Mouse (Mus musculus) midbrain, postnatal 0 days (tissue): ENCODE measurements at regions not wholly inside any gene's neighbourhood (a gene's known extent, or its start where the extent isn't known, plus 50 kb on each side); places are given as distances from the start of the nearest gene placed in this dataset.
A peak's percentile ranks its signal among the peaks of the same experiment; 100 is the strongest.

ENCODE experiments used
- ATAC-seq: fragments of 200-750 bp; cut with Nextera tagmentation; 2 replicates; pipeline ENCODE4 v1.8.0; 2017; ENCODE audit warnings: moderate number of reproducible peaks, mild to moderate bottlenecking, moderate TSS enrichment, moderate library complexity; ENCODE audit not compliant: low FRiP score
- DNase-seq: peaks from one replicate; pipeline ENCODE4 v3.0.0-alpha.2; 2015; ENCODE audit warnings: low spot score
- H3K27ac ChIP-seq: fragments of 300-500 bp; sonication (generic); 2 replicates; pipeline ENCODE4 v1.5.1; 2014; ENCODE audit warnings: low read depth, mild to moderate bottlenecking, low read length, mixed read lengths
- H3K27me3 ChIP-seq: fragments of 300-500 bp; sonication (generic); 2 replicates; pipeline ENCODE4 v1.6.1; 2014; ENCODE audit warnings: low read length, control low read depth, mixed read lengths; ENCODE audit not compliant: insufficient read depth
- H3K36me3 ChIP-seq: fragments of 300-500 bp; sonication (generic); 2 replicates; pipeline ENCODE4 v1.6.1; 2014; ENCODE audit warnings: low read length, control low read depth, mixed read lengths; ENCODE audit not compliant: insufficient read depth
- H3K4me1 ChIP-seq: fragments of 300-500 bp; sonication (generic); 2 replicates; pipeline ENCODE4 v1.6.1; 2014; ENCODE audit warnings: mild to moderate bottlenecking, control low read depth, antibody characterized with exemption, low read length, mixed read lengths; ENCODE audit not compliant: insufficient read depth
- H3K4me2 ChIP-seq: fragments of 300-500 bp; sonication (generic); 2 replicates; pipeline ENCODE4 v1.6.1; 2014; ENCODE audit warnings: low read depth, mild to moderate bottlenecking, low read length, mixed read lengths; ENCODE audit not compliant: poor library complexity, severe bottlenecking
- H3K4me3 ChIP-seq: fragments of 300-500 bp; sonication (generic); 2 replicates; pipeline ENCODE4 v1.5.1; 2014; ENCODE audit warnings: low read depth, mild to moderate bottlenecking, low read length, moderate library complexity
- H3K9ac ChIP-seq: fragments of 300-500 bp; sonication (generic); replicated peaks from 2 replicates; pipeline ENCODE4 v1.6.1; 2014; ENCODE audit warnings: mild to moderate bottlenecking, low read length, moderate library complexity, mixed read lengths; ENCODE audit not compliant: poor library complexity, severe bottlenecking
- H3K9me3 ChIP-seq: fragments of 300-500 bp; sonication (generic); 2 replicates; pipeline ENCODE4 v1.6.1; 2016; ENCODE audit warnings: low read length, control low read depth
- CTCF ChIP-seq: IDR thresholded peaks from 2 replicates; pipeline ENCODE4 v1.5.1; 2016; ENCODE audit warnings: antibody characterized with exemption, mild to moderate bottlenecking
- WGBS: fragments of 180-500 bp; shearing (Covaris S2); extraction: QIAGEN DNeasy Blood & Tissue Kit; methylation state at CpG from one replicate; pipeline ENCODE4 v1.1.7; 2014; 5-methylcytosine and 5-hydroxymethylcytosine counted together

- H3K9ac ChIP-seq = no peak overlapping the region
- no peaks in the 10 kb centered on the region for H3K9me3 ChIP-seq
- 0 out of 2 replicates have a peak, but pooled peaks have one; percentile 6 for TF ChIP-seq CTCF
- peaks cover 7% of the 10 kb centered on the region for H3K4me1 ChIP-seq
- H3K4me2 ChIP-seq = peak overlapping the region; percentile 3; the same call in 1 of the 2 replicates
- 17% methylated on average over 4 of the region's 4 CpGs for whole genome bisulfite sequencing
- ATAC-seq = no peak
- H3K4me3 ChIP-seq = no peak overlapping the region
- H3K36me3 ChIP-seq = no peaks in the 10 kb centered on the region
- H3K27me3 ChIP-seq = no peaks in the 10 kb centered on the region
- H3K27ac ChIP-seq = no peak overlapping the region
- DNase-seq = peak; percentile 41
Observed at GRCm38 (mm10) chr9:52241577-52241976, 73.2 kb upstream of the Zc3h12c start.

- no peak overlapping the region for H3K4me3 ChIP-seq
- no peaks in the 10 kb centered on the region for H3K9me3 ChIP-seq
- WGBS = 41% methylated on average over 12 of the region's 12 CpGs
- ATAC-seq = no peak
- H3K27me3 ChIP-seq = no peaks in the 10 kb centered on the region
- peak overlapping the region; percentile 3; the same call in 1 of the 2 replicates for H3K4me2 ChIP-seq
- no peaks in the 10 kb centered on the region for H3K36me3 ChIP-seq
- peaks cover 7% of the 10 kb centered on the region for H3K4me1 ChIP-seq
- peak; percentile 42 for DNase-seq
- no peak overlapping the region for H3K9ac ChIP-seq
- peak overlapping the region; percentile 26; the same call in 1 of the 2 replicates for H3K27ac ChIP-seq
- no peak for TF ChIP-seq CTCF
Observed at GRCm38 (mm10) chr9:52240585-52241320, 72.4 kb upstream of the Zc3h12c start.

- no peak for DNase-seq
- no peak for ATAC-seq
- Histone ChIP-seq H3K4me1 (no peaks in the 10 kb centered on the region), H3K4me3 (no peak overlapping the region), H3K9me3 (no peaks in the 10 kb centered on the region), H3K27me3 (no peaks in the 10 kb centered on the region), H3K4me2 (no peak overlapping the region), H3K36me3 (no peaks in the 10 kb centered on the region), H3K9ac (no peak overlapping the region), H3K27ac (no peak overlapping the region)
- no peak for TF ChIP-seq CTCF
- whole genome bisulfite sequencing = 73% methylated on average over 9 of the region's 9 CpGs
Observed at GRCm38 (mm10) chr9:52234775-52235174, 66.4 kb upstream of the Zc3h12c start.

DNA sequence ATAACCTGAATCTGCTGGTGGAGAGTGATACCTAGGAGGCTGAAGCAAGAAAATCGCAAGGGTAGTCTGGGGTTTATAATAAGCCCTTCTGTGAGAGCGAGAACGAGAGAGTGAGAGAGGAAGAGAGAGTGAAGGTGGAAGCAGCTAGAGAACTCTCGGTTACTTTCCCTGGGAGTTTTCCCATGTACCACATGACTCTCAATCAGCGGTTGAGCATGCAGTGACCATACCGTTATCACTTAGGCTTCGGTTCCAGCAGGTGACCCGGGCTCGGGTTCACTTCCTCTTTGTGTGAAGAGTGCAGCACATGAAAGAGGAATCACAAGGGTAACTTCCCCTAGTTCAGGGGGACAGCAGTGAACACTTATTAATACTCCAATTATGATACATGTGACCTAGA, 61.2 kb upstream of the Zc3h12c start:
- ATAC-seq (no peak), DNase-seq (no peak)
- H3K9ac ChIP-seq = no peak overlapping the region
- no peaks in the 10 kb centered on the region for H3K27me3 ChIP-seq
- no peaks in the 10 kb centered on the region for H3K4me1 ChIP-seq
- no peak overlapping the region for H3K4me2 ChIP-seq
- no peak overlapping the region for H3K27ac ChIP-seq
- H3K9me3 ChIP-seq = no peaks in the 10 kb centered on the region
- 91% methylated on average over 9 of the region's 9 CpGs for WGBS
- no peak for TF ChIP-seq CTCF
- H3K36me3 ChIP-seq = no peaks in the 10 kb centered on the region
- H3K4me3 ChIP-seq = no peak overlapping the region

DNA sequence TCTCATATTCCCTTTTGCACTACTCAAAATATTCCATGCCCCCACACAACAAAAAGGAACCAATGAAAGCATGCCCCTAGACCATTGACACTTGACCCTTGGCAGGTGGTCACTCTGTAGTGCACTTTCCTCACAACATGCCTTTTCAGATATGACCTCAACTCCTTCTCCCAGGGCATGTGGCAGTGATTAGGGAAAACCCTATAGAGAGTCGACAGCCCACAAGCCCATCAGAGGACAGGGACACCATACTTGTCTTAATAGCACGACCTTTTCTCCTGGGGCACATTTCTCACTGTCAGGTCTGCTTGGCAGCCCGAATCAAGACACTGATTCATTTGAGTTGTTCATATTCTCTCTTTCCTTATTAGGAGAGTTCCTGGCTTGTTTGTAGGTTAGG, 57.3 kb upstream of the Zc3h12c start:
- TF ChIP-seq CTCF = no peak
- Histone ChIP-seq H3K4me1 (peaks cover 5% of the 10 kb centered on the region), H3K4me3 (no peak overlapping the region), H3K27ac (no peak overlapping the region), H3K36me3 (no peaks in the 10 kb centered on the region), H3K9ac (no peak overlapping the region), H3K4me2 (no peak overlapping the region), H3K9me3 (no peaks in the 10 kb centered on the region), H3K27me3 (no peaks in the 10 kb centered on the region)
- ATAC-seq = no peak
- 85% methylated on average over 3 of the region's 3 CpGs for WGBS
- DNase-seq = no peak

GRCm38 (mm10) chr9:52223509-52224113, 55.2 kb upstream of the Zc3h12c start:
- TF ChIP-seq CTCF = no peak
- H3K36me3 ChIP-seq = no peaks in the 10 kb centered on the region
- peaks cover 5% of the 10 kb centered on the region for H3K4me1 ChIP-seq
- no peak overlapping the region for H3K4me3 ChIP-seq
- DNase-seq = peak; percentile 67
- H3K9ac ChIP-seq = 0 out of 2 replicates have a peak overlapping the region, but pooled peaks have one; percentile 29
- peak; percentile 84 for ATAC-seq
- no peaks in the 10 kb centered on the region for H3K27me3 ChIP-seq
- H3K9me3 ChIP-seq = no peaks in the 10 kb centered on the region
- H3K27ac ChIP-seq = peak overlapping the region; percentile 51
- peak overlapping the region; percentile 30; the same call in 1 of the 2 replicates for H3K4me2 ChIP-seq
- 4% methylated on average over 7 of the region's 7 CpGs for WGBS
